Mouse (Mus musculus) small intestine, adult 2 months (tissue): ENCODE results near the gene Aplnr. TPM values are rescaled to one million over a fixed set of nuclear protein-coding genes. Genes with fewer than 3 reads are reported as not detected.

Experiments
- H3K27ac ChIP-seq: fragments of 200-500 bp; 2 replicates; pipeline ENCODE4 v1.5.1; 2012; ENCODE audit warnings: low read depth, low read length, control low read depth, inconsistent platforms; ENCODE audit not compliant: insufficient read depth
- H3K27me3 ChIP-seq: fragments of 200-500 bp; 2 replicates; pipeline ENCODE4 v1.6.1; 2012; ENCODE audit warnings: mild to moderate bottlenecking, moderate library complexity, low read length, inconsistent platforms; ENCODE audit not compliant: control insufficient read depth, insufficient read depth
- H3K36me3 ChIP-seq: fragments of 200-500 bp; 2 replicates; pipeline ENCODE4 v1.6.1; 2012; ENCODE audit warnings: mild to moderate bottlenecking, low read length, control low read depth, inconsistent platforms; ENCODE audit not compliant: control insufficient read depth, insufficient read depth
- H3K4me1 ChIP-seq: fragments of 200-500 bp; 2 replicates; pipeline ENCODE4 v1.6.1; 2012; ENCODE audit warnings: low read length, inconsistent platforms, mixed read lengths; ENCODE audit not compliant: control insufficient read depth, insufficient read depth, insufficient read length
- H3K4me3 ChIP-seq: fragments of 200-500 bp; 2 replicates; pipeline ENCODE4 v1.5.1; 2012; ENCODE audit warnings: low read depth, mild to moderate bottlenecking, control low read depth, inconsistent platforms, low read length, moderate library complexity
- CTCF ChIP-seq: fragments of 200-500 bp; IDR thresholded peaks from 2 replicates; pipeline ENCODE4 v1.5.1; 2012; ENCODE audit warnings: low read depth, mild to moderate bottlenecking, control low read depth, inconsistent platforms, low read length, moderate library complexity, mixed read lengths; ENCODE audit not compliant: insufficient replicate concordance, insufficient read length; ENCODE audit errors: extremely low read depth
- POLR2A ChIP-seq: fragments of 200-500 bp; IDR thresholded peaks from 2 replicates; pipeline ENCODE4 v1.6.1; 2012; ENCODE audit warnings: low read depth, mild to moderate bottlenecking, control low read depth, inconsistent platforms, low read length, moderate library complexity
- WGBS: fragments of 180-500 bp; shearing (Covaris S2); methylation state at CpG from one replicate; pipeline ENCODE4 v1.1.7; 2018; 5-methylcytosine and 5-hydroxymethylcytosine counted together
- polyA plus RNA-seq: library from polyadenylated mRNA; depleted of rRNA; stranded (reverse); fragments of >200 nt; gene quantifications from 2 replicates; pipeline ENCODE4 v1.2.3, GENCODE M21; 2012; rRNA removed

Aplnr gene
- 2.7 and 4.7 TPM in 2 replicates for polyA plus RNA-seq

- WGBS = 34% methylated on average over 4 of the region's 4 CpGs
- Histone ChIP-seq H3K27me3 (no peaks in the 10 kb centered on the region), H3K4me3 (peak within 1 kb of the TSS; percentile 40), H3K27ac (0 out of 2 replicates have a peak within 1 kb of the TSS, but pooled peaks have one; percentile 9), H3K4me1 (no peaks in the 10 kb centered on the region), H3K36me3 (no peaks in the 10 kb centered on the region)
- no peak for TF ChIP-seq POLR2A
- TF ChIP-seq CTCF = no peak
Observed at GRCm38 (mm10) chr2:85136089-85136488, at the start of gene Aplnr. Aplnr (plus strand) TSS chr2:85136225.

GRCm38 (mm10) chr2:85088716-85089646 is 47.0 kb upstream of the Aplnr start:
- no peak overlapping the region for H3K4me3 ChIP-seq
- 36% methylated on average over 11 of the region's 11 CpGs for WGBS
- no peaks in the 10 kb centered on the region for H3K36me3 ChIP-seq
- H3K27ac ChIP-seq = no peak overlapping the region
- peaks cover 9% of the 10 kb centered on the region; the same call in 1 of the 2 replicates for H3K4me1 ChIP-seq
- H3K27me3 ChIP-seq = no peaks in the 10 kb centered on the region
- TF ChIP-seq CTCF (no peak), POLR2A (no peak)

GRCm38 (mm10) chr2:85091325-85091724 is 44.7 kb upstream of the Aplnr start:
- no peaks in the 10 kb centered on the region for H3K27me3 ChIP-seq
- H3K4me3 ChIP-seq = no peak overlapping the region
- no peaks in the 10 kb centered on the region for H3K36me3 ChIP-seq
- H3K27ac ChIP-seq = no peak overlapping the region
- TF ChIP-seq POLR2A (no peak), CTCF (no peak)
- WGBS = 96% methylated on average over 4 of the region's 4 CpGs
- H3K4me1 ChIP-seq = peaks cover 15% of the 10 kb centered on the region; the same call in 1 of the 2 replicates

GRCm38 (mm10) chr2:85093376-85093775 is 42.6 kb upstream of the Aplnr start:
- Histone ChIP-seq H3K4me3 (no peak overlapping the region), H3K27me3 (no peaks in the 10 kb centered on the region), H3K36me3 (no peaks in the 10 kb centered on the region), H3K27ac (peak overlapping the region; percentile 72), H3K4me1 (peaks cover 23% of the 10 kb centered on the region; the same call in 1 of the 2 replicates)
- TF ChIP-seq POLR2A = no peak
- TF ChIP-seq CTCF = no peak
- 38% methylated on average over 1 of the region's 1 CpGs for WGBS

- no peaks in the 10 kb centered on the region for H3K36me3 ChIP-seq
- peak overlapping the region; percentile 66; the same call in 1 of the 2 replicates for H3K27ac ChIP-seq
- no peak for TF ChIP-seq CTCF
- TF ChIP-seq POLR2A = no peak
- H3K4me1 ChIP-seq = peaks cover 31% of the 10 kb centered on the region; the same call in 1 of the 2 replicates
- H3K27me3 ChIP-seq = no peaks in the 10 kb centered on the region
- no peak overlapping the region for H3K4me3 ChIP-seq
- 25% methylated on average over 5 of the region's 5 CpGs for WGBS
Observed at GRCm38 (mm10) chr2:85095906-85096305, 40.1 kb upstream of the Aplnr start.

GRCm38 (mm10) chr2:85098014-85098413 is 38.0 kb upstream of the Aplnr start:
- Histone ChIP-seq H3K4me1 (peaks cover 30% of the 10 kb centered on the region; the same call in 1 of the 2 replicates), H3K4me3 (no peak overlapping the region), H3K27ac (peak overlapping the region; percentile 24; the same call in 1 of the 2 replicates), H3K27me3 (no peaks in the 10 kb centered on the region), H3K36me3 (no peaks in the 10 kb centered on the region)
- 83% methylated on average over 2 of the region's 2 CpGs for WGBS
- TF ChIP-seq CTCF (no peak), POLR2A (no peak)

GRCm38 (mm10) chr2:85098824-85099511 is 37.1 kb upstream of the Aplnr start:
- Histone ChIP-seq H3K27ac (peak overlapping the region; percentile 40), H3K4me3 (no peak overlapping the region), H3K36me3 (no peaks in the 10 kb centered on the region), H3K4me1 (peaks cover 24% of the 10 kb centered on the region; the same call in 1 of the 2 replicates), H3K27me3 (no peaks in the 10 kb centered on the region)
- TF ChIP-seq CTCF (no peak), POLR2A (0 out of 2 replicates have a peak, but pooled peaks have one; percentile 8)
- WGBS = 41% methylated on average over 7 of the region's 7 CpGs
